Mouse (Mus musculus) thymus, adult 18-20 months (tissue): ENCODE measurements around the gene Olfr608.
"Not testable (repeated sequence)": the region's sequence is repeated elsewhere in the genome, so short reads cannot be mapped to it uniquely, and the experiment has no call there.

Experiments used
- DNase-seq, 2 experiments: peaks; one replicate each; pipeline ENCODE4 v3.0.0; 2022; ENCODE audit warnings: mixed read lengths in 2 of 2

Olfr608 gene

GRCm38 (mm10) chr7:103469577-103469976 lies at the start of gene Olfr608:
Gene Olfr608 (plus strand): TSS chr7:103469877.
- DNase-seq, result no peak

GRCm38 (mm10) chr7:103445339-103445738 lies 24.3 kb upstream of the Olfr608 start, which contains the start of gene Olfr605:
Gene Olfr605 (minus strand): TSS chr7:103445439.
- no peak for DNase-seq

GRCm38 (mm10) chr7:103448746-103449145 lies 20.9 kb upstream of the Olfr608 start, which contains the start of gene Olfr606:
Gene Olfr606 (plus strand): TSS chr7:103449046.
- no peak for DNase-seq

- DNase-seq, result no peak
Observed at GRCm38 (mm10) chr7:103460590-103460989, 9.1 kb upstream of the Olfr608 start.

GRCm38 (mm10) chr7:103477106-103477505 lies 7.4 kb downstream of the Olfr608 start:
- not testable (repeated sequence) for DNase-seq

- no peak for DNase-seq
Observed at GRCm38 (mm10) chr7:103497962-103498361, 28.3 kb downstream of the Olfr608 start, which contains the start of gene Olfr609. Gene Olfr609 (minus strand): TSS chr7:103498062.

- DNase-seq, result no peak
Observed at GRCm38 (mm10) chr7:103512022-103512421, 42.3 kb downstream of the Olfr608 start, which contains the start of gene Olfr610. Gene Olfr610 (minus strand): TSS chr7:103512122.

GRCm38 (mm10) chr7:103520746-103521145 lies 51.1 kb downstream of the Olfr608 start, which contains the start of gene Olfr611:
Gene Olfr611 (minus strand): TSS chr7:103520846.
- DNase-seq, result not testable (repeated sequence)
